Mouse (Mus musculus): ENCODE data around the gene Gm44503.

The Gm44503 gene

GRCm38 (mm10) chr9:73025818-73026636, 67.4 kb downstream of the Gm44503 start:
- no peak for DNase-seq (ENCODE audit: inconsistent age in 2 of 2, low spot score in 1 of 2)

- no peak for DNase-seq (ENCODE audit: inconsistent age in 2 of 2, low spot score in 1 of 2)
These were observed 71.8 kb downstream of the Gm44503 start for GRCm38 (mm10) chr9:73030443-73030842.

GRCm38 (mm10) chr9:73031421-73031820, 72.8 kb downstream of the Gm44503 start:
- DNase-seq (ENCODE audit: inconsistent age in 2 of 2, low spot score in 1 of 2): no peak

- DNase-seq (ENCODE audit: inconsistent age in 2 of 2, low spot score in 1 of 2): no peak
These were observed 74.8 kb downstream of the Gm44503 start for GRCm38 (mm10) chr9:73033406-73033805.

DNA sequence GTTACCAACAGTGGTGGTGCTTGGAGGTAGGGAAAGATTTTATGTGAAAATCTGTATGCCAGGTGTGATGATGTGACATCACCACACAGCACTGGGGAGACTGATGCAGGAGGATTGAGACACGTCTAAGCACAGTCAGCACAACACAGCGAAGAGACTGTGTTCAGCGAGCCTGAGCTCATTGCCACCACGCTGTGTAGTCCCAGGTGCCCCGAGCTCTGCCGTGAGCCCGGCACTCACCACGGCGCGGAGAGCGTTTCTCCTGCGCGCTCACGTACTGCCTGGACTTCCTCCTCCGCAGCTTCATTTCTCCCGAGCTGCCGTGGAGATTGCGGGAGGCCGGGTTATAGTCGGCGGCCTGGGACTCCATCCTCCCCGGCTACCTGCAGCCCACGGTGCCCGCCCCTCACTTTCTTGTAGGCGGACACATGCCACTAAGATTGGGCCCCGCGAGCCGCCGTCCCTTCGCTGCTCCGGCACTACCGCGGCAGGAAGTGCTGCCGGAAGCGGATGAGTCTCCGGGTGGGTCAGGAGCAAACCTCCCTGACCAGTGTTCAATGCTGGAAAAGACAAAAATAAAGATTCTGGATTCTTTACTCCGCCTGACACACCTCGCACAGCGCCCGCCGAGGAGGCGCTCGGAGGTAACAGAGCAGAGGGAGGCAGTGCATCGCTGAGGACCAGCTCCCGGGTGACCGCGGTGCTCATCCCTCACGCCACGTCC, 80.7 kb downstream of the Gm44503 start:
- peak; percentile 93 to 97 for DNase-seq (ENCODE audit: inconsistent age in 2 of 2, low spot score in 1 of 2)

- peak; percentile 56 to 74 for DNase-seq (ENCODE audit: inconsistent age in 2 of 2, low spot score in 1 of 2)
These were observed 81.4 kb downstream of the Gm44503 start, which contains the start of gene Pigb for GRCm38 (mm10) chr9:73040080-73040479. Pigb (minus strand) TSS chr9:73040378.

DNA sequence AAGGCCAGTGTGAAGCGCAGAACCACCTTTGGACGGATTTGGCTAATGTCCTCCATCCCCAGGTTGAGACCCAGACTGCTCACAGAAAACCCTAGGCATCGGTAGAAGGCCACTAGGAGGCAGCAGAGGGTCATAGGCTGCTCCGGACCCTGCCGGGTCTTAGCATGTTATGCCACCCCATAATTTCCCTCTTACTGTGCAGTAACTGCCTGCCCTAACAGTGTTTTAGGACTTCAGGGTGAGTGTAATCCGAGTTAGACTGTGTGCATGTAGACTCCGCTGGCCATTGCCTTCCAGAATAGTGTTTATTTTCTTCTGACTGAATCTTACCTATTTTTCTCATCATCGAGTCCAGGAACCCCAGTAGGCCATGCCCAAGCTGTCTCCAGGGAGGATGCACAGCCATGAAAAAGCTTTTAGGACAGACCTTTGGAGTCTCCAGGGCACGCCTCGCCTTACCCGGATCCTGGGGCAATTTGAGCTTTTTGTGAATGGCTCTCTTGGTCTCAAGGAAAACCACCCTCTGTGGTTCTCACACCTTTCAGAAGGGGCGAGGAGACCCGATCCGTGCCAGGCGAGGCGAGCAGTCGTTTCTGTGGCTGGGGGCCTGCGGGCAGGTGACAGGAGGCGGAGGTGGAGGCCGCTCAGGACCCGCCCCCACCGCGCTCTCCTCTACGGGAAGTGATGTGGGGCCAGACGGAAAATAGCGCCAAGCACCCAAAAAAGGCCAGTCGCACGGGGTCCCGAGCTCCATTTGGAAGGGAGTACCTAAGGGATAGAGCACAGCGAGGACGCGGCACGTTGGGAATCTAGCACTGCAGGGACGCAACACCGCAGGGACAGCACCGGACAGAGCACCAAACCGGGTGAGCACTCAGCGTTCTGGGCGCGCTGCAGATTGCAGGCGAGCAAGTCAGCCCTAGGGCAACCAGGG, 85.8 kb downstream of the Gm44503 start, which contains the start of gene Rab27a:
Rab27a (plus strand) TSS at position 709 of the 934 bp plus-strand sequence.
- DNase-seq (ENCODE audit: inconsistent age in 2 of 2, low spot score in 1 of 2): peak; percentile 86 to 96

DNA sequence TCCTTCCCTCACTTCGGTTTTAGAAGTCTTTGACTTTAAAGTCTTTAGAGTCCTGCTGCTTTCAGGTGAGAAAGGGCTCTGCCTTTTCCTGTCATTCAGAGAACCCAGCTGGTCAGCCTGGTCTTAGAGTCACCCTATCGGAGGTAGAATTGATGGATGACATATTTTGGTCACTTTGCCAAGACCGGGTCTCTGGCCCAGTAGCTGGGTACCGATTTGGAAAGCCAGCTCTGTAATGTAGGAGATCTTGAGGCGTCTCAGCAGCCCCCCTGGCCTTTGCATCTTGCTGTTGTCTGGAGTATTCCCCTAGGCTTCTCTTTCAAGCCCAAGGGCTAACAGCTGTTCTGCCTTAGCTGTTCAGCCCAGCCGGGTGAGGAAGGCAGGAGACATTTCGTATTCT, 86.6 kb downstream of the Gm44503 start:
- peak in 1 of 2 experiments; percentile 78 for DNase-seq (ENCODE audit: inconsistent age in 2 of 2, low spot score in 1 of 2)

- DNase-seq (ENCODE audit: inconsistent age in 2 of 2, low spot score in 1 of 2): no peak
These were observed 87.1 kb downstream of the Gm44503 start for GRCm38 (mm10) chr9:73045711-73046110.

DNA sequence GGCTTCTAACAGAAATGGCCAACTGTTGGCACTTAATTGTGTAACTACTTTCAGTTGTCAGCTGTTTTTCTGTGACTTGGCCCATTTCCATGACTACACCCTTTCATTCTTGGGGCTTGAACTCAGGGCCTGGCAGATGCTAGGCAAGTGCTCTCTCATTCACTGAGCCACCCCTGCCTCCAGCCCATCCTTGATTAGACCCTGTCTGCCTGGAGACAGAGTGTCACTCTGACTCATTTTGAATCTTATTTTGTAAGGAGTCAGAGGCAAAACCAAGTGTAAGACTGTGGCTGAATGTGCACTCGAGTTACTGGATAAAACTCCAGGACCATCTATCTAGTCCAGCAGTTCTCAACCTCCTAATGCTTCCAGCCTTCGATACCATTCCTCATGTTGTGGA, 89.3 kb downstream of the Gm44503 start:
- no peak for DNase-seq (ENCODE audit: inconsistent age in 2 of 2, low spot score in 1 of 2)

DNA sequence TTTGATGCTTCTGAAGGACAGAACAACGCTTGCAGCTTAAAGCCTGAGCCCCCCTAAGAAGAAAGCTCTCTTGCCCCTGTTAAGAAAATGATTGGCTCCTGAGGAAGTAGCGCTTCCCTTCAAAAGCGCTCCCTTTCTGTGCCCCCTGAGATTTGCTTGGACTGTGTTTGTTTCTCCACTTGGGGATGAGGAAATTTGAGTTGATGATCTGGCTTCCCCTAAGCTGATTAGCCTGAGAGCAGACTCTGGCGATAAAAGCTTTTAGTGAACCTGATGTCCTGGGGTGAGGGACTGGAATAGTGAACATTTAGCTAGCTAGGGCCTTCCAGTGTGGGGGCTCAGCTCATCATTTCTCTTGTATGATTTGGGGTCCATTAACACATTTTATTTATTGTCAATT, 90.3 kb downstream of the Gm44503 start:
- DNase-seq (ENCODE audit: inconsistent age in 2 of 2, low spot score in 1 of 2): no peak

GRCm38 (mm10) chr9:73049833-73050232, 91.2 kb downstream of the Gm44503 start:
- no peak for DNase-seq (ENCODE audit: inconsistent age in 2 of 2, low spot score in 1 of 2)

- peak; percentile 38 to 60 for DNase-seq (ENCODE audit: inconsistent age in 2 of 2, low spot score in 1 of 2)
These were observed 92.0 kb downstream of the Gm44503 start for GRCm38 (mm10) chr9:73050606-73051005.

DNA sequence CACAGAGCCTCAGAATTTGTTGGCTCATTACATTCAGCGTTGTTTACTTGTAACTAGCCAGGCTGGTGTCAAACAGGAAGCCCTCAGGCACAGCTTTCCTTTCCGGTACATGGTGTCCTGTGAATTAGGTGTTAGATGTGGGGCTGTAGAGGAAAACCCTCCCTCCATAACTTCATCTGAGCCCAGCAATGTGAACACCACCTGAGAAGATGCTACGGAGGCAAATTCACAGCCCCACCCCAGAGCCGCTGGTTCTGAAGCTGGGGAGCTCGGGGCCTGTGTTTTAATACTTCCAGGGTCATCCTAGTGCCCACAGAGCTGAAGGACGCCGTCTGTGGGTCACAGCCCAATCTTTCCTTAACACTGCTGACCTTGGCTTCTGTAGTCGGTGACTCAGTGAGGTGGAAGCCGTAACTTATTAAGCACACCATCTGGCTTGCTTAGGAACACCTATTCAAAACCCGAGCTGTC, 96.8 kb downstream of the Gm44503 start:
- peak; percentile 80 to 91 for DNase-seq (ENCODE audit: inconsistent age in 2 of 2, low spot score in 1 of 2)

DNA sequence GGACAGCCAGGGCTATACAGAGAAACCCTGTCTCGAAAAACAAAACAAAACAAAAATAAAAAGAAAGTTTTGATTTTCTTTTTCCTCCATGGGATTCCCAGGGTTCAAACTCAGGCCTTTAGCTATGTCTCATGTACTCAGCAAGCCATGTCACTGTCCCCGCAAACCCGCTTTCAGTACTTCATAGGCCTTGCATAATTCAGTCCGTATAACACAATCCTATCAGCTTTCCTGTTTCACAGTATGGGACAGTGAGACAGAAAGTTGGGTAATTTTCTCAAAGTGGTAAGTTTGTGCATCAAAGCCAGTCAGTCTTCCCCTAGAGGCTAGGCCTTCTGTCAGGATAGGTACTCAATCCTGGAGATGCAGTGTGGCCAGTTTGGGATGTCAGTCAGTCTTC, 100.6 kb downstream of the Gm44503 start:
- DNase-seq (ENCODE audit: inconsistent age in 2 of 2, low spot score in 1 of 2): no peak

DNA sequence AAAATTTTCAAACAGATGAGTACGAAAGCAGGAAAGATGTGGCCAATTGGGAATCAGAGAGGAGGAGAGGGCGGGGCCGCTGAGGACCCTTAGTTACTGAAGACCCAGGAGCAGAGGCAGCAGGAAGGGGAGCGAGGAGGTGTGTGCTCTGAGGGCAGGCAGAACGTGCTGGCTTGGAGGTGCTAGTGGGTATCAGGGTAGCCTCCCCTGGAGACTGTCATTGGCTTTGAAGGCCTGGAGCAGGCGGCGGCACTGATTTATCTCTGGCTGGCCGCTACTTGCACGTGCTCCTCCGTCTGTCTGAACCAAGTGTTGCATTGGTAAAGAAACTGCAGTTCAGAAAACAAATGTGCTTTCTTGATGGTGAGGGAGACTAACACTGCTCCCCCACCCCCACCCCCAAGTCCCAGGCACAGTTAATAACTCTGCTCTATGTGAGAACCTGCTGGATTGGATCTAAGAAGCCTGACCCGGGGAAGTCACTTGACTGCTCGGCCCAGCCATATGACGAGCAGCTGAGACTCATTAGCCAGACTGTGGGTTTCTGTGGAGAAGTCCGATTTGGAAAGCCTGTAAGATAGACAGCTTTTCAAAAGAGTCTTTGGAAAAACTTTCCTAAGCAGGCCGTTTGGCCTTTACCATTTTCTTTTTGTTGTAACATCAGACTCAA, 105.1 kb downstream of the Gm44503 start:
- DNase-seq (ENCODE audit: inconsistent age in 2 of 2, low spot score in 1 of 2): peak; percentile 41 to 76

Data from adrenal gland, adult (tissue).